Mouse (Mus musculus) gastrocnemius, postnatal 10 days (tissue): Measurements from ENCODE around the gene Adprm. TPM values are rescaled to one million over a fixed set of nuclear protein-coding genes. Genes with fewer than 3 reads are reported as not detected.
"Not testable (repeated sequence)": the region's sequence is repeated elsewhere in the genome, so short reads cannot be mapped to it uniquely, and the experiment has no call there.

Source experiments
- DNase-seq: peaks from one replicate; pipeline ENCODE4 v3.0.0; 2021; ENCODE audit warnings: mixed read lengths
- long read RNA-seq, 2 experiments: library from polyadenylated mRNA; stranded (forward); transcript quantifications; one replicate each; pipeline ENCODE4 v2.0.0; 2021
- total RNA-seq, 2 experiments: library from RNA; stranded (reverse); gene quantifications; 2 replicates each; pipeline ENCODE4 v1.2.3; 2021

The Adprm gene
- 10 to 100 TPM in 1 of 2 experiments, 1 to 10 TPM in 1; 8.0 to 11.9 TPM for total RNA-seq
- long read RNA-seq, experiment 1, partial matches to known transcripts = 1 of 6 reads
- long read RNA-seq, experiment 1, other reads (novel, unspliced or antisense) = 2 of 6 reads
- long read RNA-seq, experiment 2, partial matches to known transcripts = 0 of 5 reads
- long read RNA-seq, experiment 2, other reads (novel, unspliced or antisense) = 4 of 5 reads

- peak; percentile 80 for DNase-seq
Measured at GRCm38 (mm10) chr11:67052321-67052952, at the start of gene Adprm, which contains the start of gene Sco1. Adprm (minus strand) TSS chr11:67052594. Sco1 (plus strand) TSS chr11:67052670.

- peak; percentile 49 for DNase-seq
Measured at GRCm38 (mm10) chr11:67101713-67102112, 49.3 kb upstream of the Adprm start.

GRCm38 (mm10) chr11:67100169-67100568 is 47.8 kb upstream of the Adprm start:
- no peak for DNase-seq

GRCm38 (mm10) chr11:67099241-67099640 is 46.8 kb upstream of the Adprm start:
- DNase-seq = no peak

GRCm38 (mm10) chr11:67098427-67098826 is 46.0 kb upstream of the Adprm start:
- DNase-seq = no peak

GRCm38 (mm10) chr11:67097709-67098108 is 45.3 kb upstream of the Adprm start:
- no peak for DNase-seq

- no peak for DNase-seq
Measured at GRCm38 (mm10) chr11:67094470-67094869, 42.1 kb upstream of the Adprm start.

- no peak for DNase-seq
Measured at GRCm38 (mm10) chr11:67093652-67094051, 41.3 kb upstream of the Adprm start.

- DNase-seq = no peak
Measured at GRCm38 (mm10) chr11:67093201-67093600, 40.8 kb upstream of the Adprm start.

- DNase-seq = not testable (repeated sequence)
Measured at GRCm38 (mm10) chr11:67092354-67092753, 40.0 kb upstream of the Adprm start.

- no peak for DNase-seq
Measured at GRCm38 (mm10) chr11:67087225-67087624, 34.8 kb upstream of the Adprm start.

GRCm38 (mm10) chr11:67086467-67087164 is 34.2 kb upstream of the Adprm start:
- DNase-seq = no peak

- DNase-seq = peak; percentile 70
Measured at GRCm38 (mm10) chr11:67085489-67085888, 33.1 kb upstream of the Adprm start.

GRCm38 (mm10) chr11:67083712-67084340 is 31.4 kb upstream of the Adprm start:
- DNase-seq = no peak

GRCm38 (mm10) chr11:67083239-67083638 is 30.8 kb upstream of the Adprm start:
- no peak for DNase-seq

GRCm38 (mm10) chr11:67082793-67083192 is 30.4 kb upstream of the Adprm start:
- no peak for DNase-seq

GRCm38 (mm10) chr11:67082188-67082587 is 29.8 kb upstream of the Adprm start:
- no peak for DNase-seq

- DNase-seq = no peak
Measured at GRCm38 (mm10) chr11:67081125-67081649, 28.8 kb upstream of the Adprm start.

- DNase-seq = peak; percentile 54
Measured at GRCm38 (mm10) chr11:67080168-67080567, 27.8 kb upstream of the Adprm start.

GRCm38 (mm10) chr11:67079740-67080139 is 27.3 kb upstream of the Adprm start:
- no peak for DNase-seq

GRCm38 (mm10) chr11:67078888-67079287 is 26.5 kb upstream of the Adprm start:
- DNase-seq = no peak

GRCm38 (mm10) chr11:67078000-67078399 is 25.6 kb upstream of the Adprm start, which contains the start of gene Myh3:
Myh3 (plus strand) TSS chr11:67078300.
- DNase-seq = no peak

GRCm38 (mm10) chr11:67077435-67077834 is 25.0 kb upstream of the Adprm start:
- DNase-seq = no peak
